Mouse (Mus musculus): Measurements from ENCODE around the gene Nap1l1. TPM values are rescaled to one million over a fixed set of nuclear protein-coding genes. Genes with fewer than 3 reads are reported as not detected.

Nap1l1 gene
- total and polyA plus RNA-seq, 3 experiments: 199 to 541 (median 370) TPM

- Histone ChIP-seq H3K27me3 (ENCODE audit: insufficient read depth, low read length) (peaks cover 55% of the 10 kb centered on the region), H3K4me1 (ENCODE audit: insufficient read depth, low read depth, low read length) (peaks cover 6% of the 10 kb centered on the region), H3K9me3 (replicated peaks) (no peaks in the 10 kb centered on the region), H3K36me3 (replicated peaks) (no peaks in the 10 kb centered on the region), H3K4me3 (ENCODE audit: low read depth, low read length) (no peak overlapping the region)
- TF ChIP-seq CTCF (IDR thresholded peaks at IDR 0.05; ENCODE audit: low read depth, low read length) (no peak), GATA1 (IDR thresholded peaks at IDR 0.05; ENCODE audit: borderline replicate concordance, low read length) (no peak), GATA2 (IDR thresholded peaks at IDR 0.05; ENCODE audit: borderline replicate concordance, low read depth, low read length) (no peak), POLR2AphosphoS5 (IDR thresholded peaks at IDR 0.05; ENCODE audit: insufficient replicate concordance, low read depth, low read length) (no peak), TAL1 (conservative IDR thresholded peaks at IDR 0.05; ENCODE audit: low read depth, low read length) (no peak)
- ATAC-seq (ENCODE audit: extremely low read depth, insufficient number of reproducible peaks, low FRiP score, poor library complexity, severe bottlenecking): no peak
- no peak for DNase-seq (ENCODE audit: low spot score)
These were observed 54.0 kb downstream of the Nap1l1 start for GRCm38 (mm10) chr10:111527057-111527456.

GRCm38 (mm10) chr10:111527613-111528012, 54.6 kb downstream of the Nap1l1 start:
- H3K4me1 ChIP-seq (ENCODE audit: insufficient read depth, low read depth, low read length): peaks cover 6% of the 10 kb centered on the region
- no peaks in the 10 kb centered on the region for H3K9me3 ChIP-seq (replicated peaks)
- no peak overlapping the region for H3K4me3 ChIP-seq (ENCODE audit: low read depth, low read length)
- peaks cover 53% of the 10 kb centered on the region for H3K27me3 ChIP-seq (ENCODE audit: insufficient read depth, low read length)
- ATAC-seq (ENCODE audit: extremely low read depth, insufficient number of reproducible peaks, low FRiP score, poor library complexity, severe bottlenecking): no peak
- TF ChIP-seq GATA2 (IDR thresholded peaks at IDR 0.05; ENCODE audit: borderline replicate concordance, low read depth, low read length): no peak
- no peak for TF ChIP-seq TAL1 (conservative IDR thresholded peaks at IDR 0.05; ENCODE audit: low read depth, low read length)
- no peak for TF ChIP-seq CTCF (IDR thresholded peaks at IDR 0.05; ENCODE audit: low read depth, low read length)
- TF ChIP-seq POLR2AphosphoS5 (IDR thresholded peaks at IDR 0.05; ENCODE audit: insufficient replicate concordance, low read depth, low read length): no peak
- no peak for TF ChIP-seq GATA1 (IDR thresholded peaks at IDR 0.05; ENCODE audit: borderline replicate concordance, low read length)
- no peak for DNase-seq (ENCODE audit: low spot score)
- no peaks in the 10 kb centered on the region for H3K36me3 ChIP-seq (replicated peaks)

GRCm38 (mm10) chr10:111528283-111528682, 55.3 kb downstream of the Nap1l1 start:
- Histone ChIP-seq H3K9me3 (replicated peaks) (no peaks in the 10 kb centered on the region), H3K27me3 (ENCODE audit: insufficient read depth, low read length) (peaks cover 47% of the 10 kb centered on the region), H3K36me3 (replicated peaks) (no peaks in the 10 kb centered on the region), H3K4me3 (ENCODE audit: low read depth, low read length) (no peak overlapping the region), H3K4me1 (ENCODE audit: insufficient read depth, low read depth, low read length) (peaks cover 6% of the 10 kb centered on the region)
- TF ChIP-seq GATA1 (IDR thresholded peaks at IDR 0.05; ENCODE audit: borderline replicate concordance, low read length) (no peak), POLR2AphosphoS5 (IDR thresholded peaks at IDR 0.05; ENCODE audit: insufficient replicate concordance, low read depth, low read length) (no peak)
- DNase-seq (ENCODE audit: low spot score) (no peak), ATAC-seq (ENCODE audit: extremely low read depth, insufficient number of reproducible peaks, low FRiP score, poor library complexity, severe bottlenecking) (no peak)

GRCm38 (mm10) chr10:111530398-111530797, 57.4 kb downstream of the Nap1l1 start:
- H3K9me3 ChIP-seq (replicated peaks): no peaks in the 10 kb centered on the region
- TF ChIP-seq GATA1 (IDR thresholded peaks at IDR 0.05; ENCODE audit: borderline replicate concordance, low read length): no peak
- TF ChIP-seq CTCF (IDR thresholded peaks at IDR 0.05; ENCODE audit: low read depth, low read length): no peak
- TF ChIP-seq GATA2 (IDR thresholded peaks at IDR 0.05; ENCODE audit: borderline replicate concordance, low read depth, low read length): no peak
- TF ChIP-seq TAL1 (conservative IDR thresholded peaks at IDR 0.05; ENCODE audit: low read depth, low read length): no peak
- DNase-seq (ENCODE audit: low spot score): no peak

GRCm38 (mm10) chr10:111534691-111535090, 61.7 kb downstream of the Nap1l1 start:
- Histone ChIP-seq H3K36me3 (replicated peaks) (no peaks in the 10 kb centered on the region), H3K4me1 (ENCODE audit: insufficient read depth, low read depth, low read length) (peaks cover 5% of the 10 kb centered on the region), H3K9me3 (replicated peaks) (no peaks in the 10 kb centered on the region), H3K27me3 (ENCODE audit: insufficient read depth, low read length) (peaks cover 26% of the 10 kb centered on the region), H3K4me3 (ENCODE audit: low read depth, low read length) (no peak overlapping the region)
- ATAC-seq (ENCODE audit: extremely low read depth, insufficient number of reproducible peaks, low FRiP score, poor library complexity, severe bottlenecking) (no peak), DNase-seq (ENCODE audit: low spot score) (no peak)
- TF ChIP-seq TAL1 (conservative IDR thresholded peaks at IDR 0.05; ENCODE audit: low read depth, low read length) (no peak), GATA1 (IDR thresholded peaks at IDR 0.05; ENCODE audit: borderline replicate concordance, low read length) (no peak), CTCF (IDR thresholded peaks at IDR 0.05; ENCODE audit: low read depth, low read length) (no peak), POLR2AphosphoS5 (IDR thresholded peaks at IDR 0.05; ENCODE audit: insufficient replicate concordance, low read depth, low read length) (no peak), GATA2 (IDR thresholded peaks at IDR 0.05; ENCODE audit: borderline replicate concordance, low read depth, low read length) (no peak)

More at GRCm38 (mm10) chr10:111530398-111530797, 57.4 kb downstream of the Nap1l1 start:
- Histone ChIP-seq H3K4me1 (ENCODE audit: insufficient read depth, low read depth, low read length) (peaks cover 10% of the 10 kb centered on the region), H3K27me3 (ENCODE audit: insufficient read depth, low read length) (peaks cover 38% of the 10 kb centered on the region), H3K4me3 (ENCODE audit: low read depth, low read length) (no peak overlapping the region), H3K36me3 (replicated peaks) (no peaks in the 10 kb centered on the region)
- ATAC-seq (ENCODE audit: extremely low read depth, insufficient number of reproducible peaks, low FRiP score, poor library complexity, severe bottlenecking): no peak

- H3K4me3 ChIP-seq (ENCODE audit: low read depth, low read length): no peak overlapping the region
- no peak for ATAC-seq (ENCODE audit: extremely low read depth, insufficient number of reproducible peaks, low FRiP score, poor library complexity, severe bottlenecking)
These were observed 64.4 kb downstream of the Nap1l1 start for GRCm38 (mm10) chr10:111537410-111537809.

More at GRCm38 (mm10) chr10:111537410-111537809, 64.4 kb downstream of the Nap1l1 start:
- peaks cover 24% of the 10 kb centered on the region for H3K27me3 ChIP-seq (ENCODE audit: insufficient read depth, low read length)
- peaks cover 8% of the 10 kb centered on the region for H3K4me1 ChIP-seq (ENCODE audit: insufficient read depth, low read depth, low read length)
- DNase-seq (ENCODE audit: low spot score): no peak
- H3K9me3 ChIP-seq (replicated peaks): no peaks in the 10 kb centered on the region
- no peaks in the 10 kb centered on the region for H3K36me3 ChIP-seq (replicated peaks)
- TF ChIP-seq CTCF (IDR thresholded peaks at IDR 0.05; ENCODE audit: low read depth, low read length) (no peak), GATA1 (IDR thresholded peaks at IDR 0.05; ENCODE audit: borderline replicate concordance, low read length) (no peak)

All from G1E (cell line).